Mouse (Mus musculus) midbrain, embryonic 10.5 days (tissue): Measurements from ENCODE around the gene Tmem30c. TPM values are rescaled to one million over a fixed set of nuclear protein-coding genes. Genes with fewer than 3 reads are reported as not detected.

Experiments used
- DNase-seq: peaks from one replicate; pipeline ENCODE4 v3.0.0-alpha.2; 2017; ENCODE audit warnings: low spot score
- H3K27ac ChIP-seq: fragments of 300-500 bp; sonication (generic); replicated peaks from 2 replicates; pipeline ENCODE4 v1.5.1; 2016; ENCODE audit warnings: mild to moderate bottlenecking
- H3K27me3 ChIP-seq: fragments of 300-500 bp; sonication (generic); 2 replicates; pipeline ENCODE4 v1.6.1; 2016; ENCODE audit warnings: low read depth, mild to moderate bottlenecking; ENCODE audit not compliant: poor library complexity, severe bottlenecking
- H3K36me3 ChIP-seq: fragments of 300-500 bp; sonication (generic); 2 replicates; pipeline ENCODE4 v1.6.1; 2016; ENCODE audit warnings: mild to moderate bottlenecking, moderate library complexity
- H3K4me1 ChIP-seq: fragments of 300-500 bp; sonication (generic); 2 replicates; pipeline ENCODE4 v1.6.1; 2016
- H3K4me3 ChIP-seq: fragments of 300-500 bp; sonication (generic); 2 replicates; pipeline ENCODE4 v1.5.1; 2016; ENCODE audit warnings: mild to moderate bottlenecking, moderate library complexity
- H3K9me3 ChIP-seq: fragments of 300-500 bp; sonication (generic); replicated peaks from 2 replicates; pipeline ENCODE4 v1.6.1; 2016; ENCODE audit warnings: mild to moderate bottlenecking
- WGBS: fragments of 180-500 bp; shearing (Covaris S2); methylation state at CpG from one replicate; pipeline ENCODE4 v1.1.7; 2016; 5-methylcytosine and 5-hydroxymethylcytosine counted together
- polyA plus RNA-seq: library from polyadenylated mRNA; unstranded; fragments of >200 nt; fragmentation: Nextera tagmentation; extraction: Ambion mirVana; gene quantifications from 2 replicates; pipeline ENCODE4 v1.2.1, GENCODE M21; 2016

Gene Tmem30c
- polyA plus RNA-seq, 1 experiment from 2014 or later, result 0.09 TPM

- H3K4me3 ChIP-seq, result no peak overlapping the region
- WGBS, result 92% methylated on average over 31 of the region's 31 CpGs
- no peaks in the 10 kb centered on the region for H3K27me3 ChIP-seq
- no peak overlapping the region for H3K27ac ChIP-seq
- no peak for DNase-seq
- H3K36me3 ChIP-seq, result no peaks in the 10 kb centered on the region
- no peaks in the 10 kb centered on the region for H3K9me3 ChIP-seq
- no peaks in the 10 kb centered on the region for H3K4me1 ChIP-seq
Observed at GRCm38 (mm10) chr16:57280221-57281217, 12.1 kb downstream of the Tmem30c start.

- Histone ChIP-seq H3K36me3 (no peaks in the 10 kb centered on the region), H3K4me3 (no peak overlapping the region), H3K27me3 (no peaks in the 10 kb centered on the region), H3K4me1 (no peaks in the 10 kb centered on the region), H3K27ac (no peak overlapping the region), H3K9me3 (no peaks in the 10 kb centered on the region)
- WGBS, result 90% methylated on average over 12 of the region's 12 CpGs
- no peak for DNase-seq
Observed at GRCm38 (mm10) chr16:57278976-57279626, 13.6 kb downstream of the Tmem30c start.

DNA sequence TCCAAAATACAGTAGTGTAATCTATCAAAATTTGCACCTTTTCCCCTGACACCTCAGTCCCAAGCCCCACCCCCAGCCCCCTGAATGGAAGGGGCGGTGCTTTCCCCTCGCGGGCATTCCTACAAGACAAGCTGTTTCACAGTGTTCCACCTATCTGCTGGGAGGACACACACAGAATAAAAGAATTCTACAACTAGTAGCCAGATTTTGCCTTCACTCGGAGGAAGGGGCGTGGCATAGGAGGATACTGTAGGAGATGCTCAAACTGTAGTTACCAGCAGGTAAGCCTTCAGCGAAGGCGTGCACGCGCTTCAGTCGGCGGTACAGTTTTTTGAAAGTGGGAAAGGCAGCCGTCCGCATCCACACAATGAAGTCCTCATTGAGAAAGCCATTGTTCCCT lies 22.9 kb downstream of the Tmem30c start:
- H3K27ac ChIP-seq, result no peak overlapping the region
- no peaks in the 10 kb centered on the region for H3K36me3 ChIP-seq
- H3K27me3 ChIP-seq, result no peaks in the 10 kb centered on the region
- no peak for DNase-seq
- peaks cover 7% of the 10 kb centered on the region; the same call in 1 of the 2 replicates for H3K4me1 ChIP-seq
- WGBS, result 95% methylated on average over 13 of the region's 13 CpGs
- H3K9me3 ChIP-seq, result no peaks in the 10 kb centered on the region
- H3K4me3 ChIP-seq, result no peak overlapping the region

DNA sequence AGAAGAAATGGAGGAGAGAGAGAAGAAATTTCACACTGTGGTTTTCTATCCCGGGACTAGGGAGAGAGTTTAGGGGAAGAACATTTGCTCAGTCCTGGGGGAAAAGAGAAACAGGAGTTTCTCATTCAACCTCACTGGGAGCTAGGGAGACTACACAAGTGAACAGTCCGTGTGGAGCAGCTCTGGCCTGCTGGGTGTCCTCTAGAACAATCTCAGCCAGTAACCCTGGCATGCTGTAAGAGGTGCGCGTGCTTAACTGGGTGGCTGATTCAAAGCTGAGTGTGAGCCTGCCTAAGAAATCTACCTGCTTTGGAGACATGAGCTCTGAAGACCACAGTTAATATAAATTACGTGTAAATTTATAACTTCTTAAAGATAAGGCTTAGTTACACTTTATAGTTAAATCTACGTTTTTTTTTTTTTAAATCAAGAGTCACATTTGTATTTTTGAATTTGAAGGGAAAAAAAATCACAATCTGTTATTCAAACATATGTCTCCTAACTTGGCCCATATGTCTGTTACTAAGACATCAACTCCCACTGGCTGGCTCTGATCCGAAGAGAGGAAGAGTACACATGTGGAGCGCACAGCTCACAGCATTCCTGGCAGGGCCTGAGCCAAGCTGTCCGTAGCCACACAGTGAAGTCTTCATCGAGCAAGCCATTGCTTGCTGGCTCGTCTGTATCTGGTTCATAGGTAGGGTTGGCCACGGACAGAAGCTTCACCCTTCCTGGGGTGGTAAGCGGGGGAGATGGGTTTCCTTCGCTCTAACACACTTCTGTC lies 24.4 kb downstream of the Tmem30c start:
- no peak overlapping the region for H3K4me3 ChIP-seq
- no peaks in the 10 kb centered on the region for H3K27me3 ChIP-seq
- no peaks in the 10 kb centered on the region for H3K9me3 ChIP-seq
- no peak for DNase-seq
- WGBS, result 92% methylated on average over 14 of the region's 14 CpGs
- H3K4me1 ChIP-seq, result peaks cover 7% of the 10 kb centered on the region; the same call in 1 of the 2 replicates
- H3K27ac ChIP-seq, result no peak overlapping the region
- H3K36me3 ChIP-seq, result no peaks in the 10 kb centered on the region

DNA sequence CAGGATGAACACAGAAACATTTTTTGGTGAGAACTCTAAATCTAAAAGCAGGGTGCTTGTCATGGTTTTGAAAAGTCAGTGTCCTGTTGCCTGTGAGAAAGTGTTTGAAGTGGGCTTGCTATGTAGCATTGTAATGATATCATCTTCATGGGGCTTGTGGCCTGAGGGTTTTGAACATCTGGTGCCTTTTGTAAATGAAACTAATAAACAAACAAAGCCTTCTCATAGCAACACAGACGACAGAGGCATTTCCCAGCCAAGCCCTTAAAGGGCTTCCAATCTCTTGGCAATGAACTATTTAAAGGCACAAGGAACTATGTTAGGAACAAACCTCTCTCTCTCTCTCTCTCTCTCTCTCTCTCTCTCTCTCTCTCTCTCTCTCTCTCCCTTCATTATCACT lies 25.6 kb downstream of the Tmem30c start:
- DNase-seq, result no peak
- Histone ChIP-seq H3K4me3 (no peak overlapping the region), H3K9me3 (no peaks in the 10 kb centered on the region), H3K27ac (no peak overlapping the region), H3K27me3 (no peaks in the 10 kb centered on the region), H3K4me1 (peaks cover 7% of the 10 kb centered on the region; the same call in 1 of the 2 replicates), H3K36me3 (no peaks in the 10 kb centered on the region)
- WGBS, result 27% methylated on average over 1 of the region's 1 CpGs

- Histone ChIP-seq H3K27me3 (no peaks in the 10 kb centered on the region), H3K4me3 (no peak overlapping the region), H3K9me3 (no peaks in the 10 kb centered on the region), H3K27ac (no peak overlapping the region), H3K4me1 (no peaks in the 10 kb centered on the region), H3K36me3 (no peaks in the 10 kb centered on the region)
- DNase-seq, result no peak
- 89% methylated on average over 10 of the region's 10 CpGs for WGBS
Observed at GRCm38 (mm10) chr16:57260152-57260551, 32.5 kb downstream of the Tmem30c start.

GRCm38 (mm10) chr16:57259356-57260083 lies 33.1 kb downstream of the Tmem30c start:
- WGBS, result 89% methylated on average over 13 of the region's 13 CpGs
- no peak for DNase-seq
- H3K36me3 ChIP-seq, result no peaks in the 10 kb centered on the region
- H3K9me3 ChIP-seq, result no peaks in the 10 kb centered on the region
- H3K27me3 ChIP-seq, result no peaks in the 10 kb centered on the region
- no peaks in the 10 kb centered on the region for H3K4me1 ChIP-seq
- H3K27ac ChIP-seq, result no peak overlapping the region
- H3K4me3 ChIP-seq, result no peak overlapping the region

- WGBS, result 60% methylated on average over 7 of the region's 7 CpGs
- H3K27ac ChIP-seq, result peak overlapping the region; percentile 42; the same call in 1 of the 2 replicates
- H3K36me3 ChIP-seq, result no peaks in the 10 kb centered on the region
- H3K4me1 ChIP-seq, result peaks cover 9% of the 10 kb centered on the region
- no peak overlapping the region for H3K4me3 ChIP-seq
- no peak for DNase-seq
- no peaks in the 10 kb centered on the region for H3K9me3 ChIP-seq
- no peaks in the 10 kb centered on the region for H3K27me3 ChIP-seq
Observed at GRCm38 (mm10) chr16:57251589-57252421, 40.9 kb downstream of the Tmem30c start.

- H3K27ac ChIP-seq, result no peak overlapping the region
- H3K4me3 ChIP-seq, result no peak overlapping the region
- DNase-seq, result no peak
- H3K36me3 ChIP-seq, result no peaks in the 10 kb centered on the region
- H3K9me3 ChIP-seq, result no peaks in the 10 kb centered on the region
- peaks cover 9% of the 10 kb centered on the region for H3K4me1 ChIP-seq
- no peaks in the 10 kb centered on the region for H3K27me3 ChIP-seq
- WGBS, result 90% methylated on average over 4 of the region's 4 CpGs
Observed at GRCm38 (mm10) chr16:57250991-57251390, 41.7 kb downstream of the Tmem30c start.

DNA sequence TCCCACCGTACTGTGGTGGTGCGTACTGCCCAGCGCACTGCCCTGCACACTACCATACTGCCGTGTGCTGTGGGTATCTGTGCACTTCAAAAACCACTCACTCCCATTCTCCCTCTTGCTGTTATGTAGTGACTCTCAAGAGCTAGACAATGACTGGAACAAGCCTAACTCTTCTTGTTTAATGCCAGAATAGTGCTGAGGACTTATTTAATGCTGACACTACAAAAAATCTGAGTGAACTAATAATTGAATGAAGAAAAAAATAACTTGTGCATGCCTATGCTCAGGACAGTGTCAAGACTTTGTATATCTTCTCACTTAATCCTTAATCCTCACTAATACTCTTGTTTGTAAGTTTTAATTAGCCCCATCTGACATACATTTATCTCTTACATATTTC lies 45.2 kb downstream of the Tmem30c start:
- 94% methylated on average over 4 of the region's 4 CpGs for WGBS
- Histone ChIP-seq H3K27me3 (no peaks in the 10 kb centered on the region), H3K36me3 (no peaks in the 10 kb centered on the region), H3K9me3 (no peaks in the 10 kb centered on the region), H3K27ac (no peak overlapping the region), H3K4me1 (peaks cover 9% of the 10 kb centered on the region), H3K4me3 (no peak overlapping the region)
- no peak for DNase-seq

DNA sequence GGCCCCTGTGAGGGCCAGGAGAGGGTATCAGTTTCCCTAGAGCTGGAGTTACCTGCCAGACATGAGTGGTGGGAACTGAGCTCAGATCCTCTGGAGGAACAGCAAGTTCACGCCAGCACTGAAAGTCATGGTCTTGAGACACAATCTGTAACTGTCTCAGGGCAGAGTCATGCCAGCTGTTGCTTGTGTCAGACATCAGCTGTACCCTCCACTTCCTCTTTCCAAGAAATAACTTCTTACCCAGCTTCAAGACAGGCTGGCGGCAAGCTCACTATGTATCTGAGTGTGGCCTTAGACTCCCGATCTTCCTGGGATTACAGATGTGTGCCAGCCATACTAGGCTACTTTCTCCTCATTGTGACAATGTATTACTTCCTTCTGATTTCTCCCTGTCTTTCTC lies 46.1 kb downstream of the Tmem30c start:
- Histone ChIP-seq H3K4me3 (no peak overlapping the region), H3K27me3 (no peaks in the 10 kb centered on the region), H3K9me3 (no peaks in the 10 kb centered on the region), H3K4me1 (peaks cover 1% of the 10 kb centered on the region; the same call in 1 of the 2 replicates), H3K27ac (no peak overlapping the region), H3K36me3 (no peaks in the 10 kb centered on the region)
- 93% methylated on average over 3 of the region's 3 CpGs for WGBS
- no peak for DNase-seq
